Mouse (Mus musculus) midbrain, embryonic 16.5 days (tissue): ENCODE measurements around the gene 1700001O22Rik. TPM values are rescaled to one million over a fixed set of nuclear protein-coding genes. Genes with fewer than 3 reads are reported as not detected.

Experiments
- ATAC-seq: fragments of 200-750 bp; cut with Nextera tagmentation; 2 replicates; pipeline ENCODE4 v1.8.0; 2017; ENCODE audit warnings: moderate TSS enrichment
- H3K27ac ChIP-seq: fragments of 300-500 bp; sonication (generic); 2 replicates; pipeline ENCODE4 v1.5.1; 2014; ENCODE audit warnings: mild to moderate bottlenecking, low read length, mixed read lengths
- H3K27me3 ChIP-seq: fragments of 300-500 bp; sonication (generic); 2 replicates; pipeline ENCODE4 v1.6.1; 2014; ENCODE audit warnings: low read depth, low read length, mixed read lengths; ENCODE audit not compliant: control insufficient read depth, insufficient read depth
- H3K36me3 ChIP-seq: fragments of 300-500 bp; sonication (generic); 2 replicates; pipeline ENCODE4 v1.6.1; 2014; ENCODE audit warnings: mild to moderate bottlenecking, low read length, moderate library complexity, mixed read lengths; ENCODE audit not compliant: control insufficient read depth, insufficient read depth
- H3K4me1 ChIP-seq: fragments of 300-500 bp; sonication (generic); 2 replicates; pipeline ENCODE4 v1.6.1; 2014; ENCODE audit warnings: mild to moderate bottlenecking, low read length, mixed read lengths; ENCODE audit not compliant: control insufficient read depth, insufficient read depth
- H3K4me2 ChIP-seq: fragments of 300-500 bp; sonication (generic); 2 replicates; pipeline ENCODE4 v1.6.1; 2014; ENCODE audit warnings: mild to moderate bottlenecking, low read length, mixed read lengths
- H3K4me3 ChIP-seq: fragments of 300-500 bp; sonication (generic); 2 replicates; pipeline ENCODE4 v1.5.1; 2014; ENCODE audit warnings: low read depth, mild to moderate bottlenecking, low read length, moderate library complexity, mixed read lengths
- H3K9ac ChIP-seq: fragments of 300-500 bp; sonication (generic); 2 replicates; pipeline ENCODE4 v1.6.1; 2014; ENCODE audit warnings: low read depth, low read length, mixed read lengths
- H3K9me3 ChIP-seq: fragments of 300-500 bp; sonication (generic); replicated peaks from 2 replicates; pipeline ENCODE4 v1.6.1; 2014; ENCODE audit warnings: mild to moderate bottlenecking, low read length, mixed read lengths; ENCODE audit not compliant: control insufficient read depth, poor library complexity, severe bottlenecking
- WGBS: fragments of 180-500 bp; shearing (Covaris S2); extraction: QIAGEN DNeasy Blood & Tissue Kit; methylation state at CpG from one replicate; pipeline ENCODE4 v1.1.7; 2014; 5-methylcytosine and 5-hydroxymethylcytosine counted together
- polyA plus RNA-seq: library from polyadenylated mRNA; unstranded; fragments of >200 nt; fragmentation: Nextera tagmentation; extraction: Ambion mirVana; gene quantifications from 2 replicates; pipeline ENCODE4 v1.2.1, GENCODE M21; 2015

Gene 1700001O22Rik
- polyA plus RNA-seq, 1 experiment from 2014 or later = 2.1 TPM

GRCm38 (mm10) chr2:30823385-30824153 lies 20.1 kb upstream of the 1700001O22Rik start:
- H3K36me3 ChIP-seq = peaks cover 47% of the 10 kb centered on the region
- H3K27ac ChIP-seq = no peak overlapping the region
- peaks cover 13% of the 10 kb centered on the region for H3K4me1 ChIP-seq
- ATAC-seq = no peak
- H3K4me3 ChIP-seq = no peak overlapping the region
- H3K9ac ChIP-seq = no peak overlapping the region
- no peaks in the 10 kb centered on the region for H3K27me3 ChIP-seq
- no peaks in the 10 kb centered on the region for H3K9me3 ChIP-seq
- 71% methylated on average over 13 of the region's 13 CpGs for WGBS
- H3K4me2 ChIP-seq = no peak overlapping the region

- no peak overlapping the region for H3K9ac ChIP-seq
- WGBS = 89% methylated on average over 8 of the region's 8 CpGs
- no peaks in the 10 kb centered on the region for H3K9me3 ChIP-seq
- H3K4me3 ChIP-seq = no peak overlapping the region
- peaks cover 11% of the 10 kb centered on the region for H3K4me1 ChIP-seq
- H3K4me2 ChIP-seq = no peak overlapping the region
- ATAC-seq = no peak
- peaks cover 47% of the 10 kb centered on the region for H3K36me3 ChIP-seq
- H3K27ac ChIP-seq = no peak overlapping the region
- H3K27me3 ChIP-seq = no peaks in the 10 kb centered on the region
Observed at GRCm38 (mm10) chr2:30822460-30822859, 19.0 kb upstream of the 1700001O22Rik start.

GRCm38 (mm10) chr2:30821073-30821472 lies 17.6 kb upstream of the 1700001O22Rik start:
- Histone ChIP-seq H3K4me3 (no peak overlapping the region), H3K4me2 (no peak overlapping the region), H3K4me1 (no peaks in the 10 kb centered on the region), H3K36me3 (peaks cover 47% of the 10 kb centered on the region), H3K27ac (no peak overlapping the region), H3K27me3 (no peaks in the 10 kb centered on the region), H3K9me3 (no peaks in the 10 kb centered on the region), H3K9ac (no peak overlapping the region)
- WGBS = 96% methylated on average over 3 of the region's 3 CpGs
- ATAC-seq = no peak

- WGBS = 98% methylated on average over 5 of the region's 5 CpGs
- no peak overlapping the region for H3K27ac ChIP-seq
- H3K4me1 ChIP-seq = no peaks in the 10 kb centered on the region
- no peak overlapping the region for H3K4me2 ChIP-seq
- no peak overlapping the region for H3K4me3 ChIP-seq
- no peaks in the 10 kb centered on the region for H3K9me3 ChIP-seq
- H3K27me3 ChIP-seq = no peaks in the 10 kb centered on the region
- H3K9ac ChIP-seq = no peak overlapping the region
- ATAC-seq = no peak
- peaks cover 46% of the 10 kb centered on the region for H3K36me3 ChIP-seq
Observed at GRCm38 (mm10) chr2:30819873-30820272, 16.4 kb upstream of the 1700001O22Rik start.

- H3K9ac ChIP-seq = no peak overlapping the region
- no peaks in the 10 kb centered on the region for H3K27me3 ChIP-seq
- no peak overlapping the region for H3K27ac ChIP-seq
- peaks cover 25% of the 10 kb centered on the region for H3K36me3 ChIP-seq
- no peaks in the 10 kb centered on the region for H3K4me1 ChIP-seq
- no peak overlapping the region for H3K4me3 ChIP-seq
- no peaks in the 10 kb centered on the region for H3K9me3 ChIP-seq
- no peak overlapping the region for H3K4me2 ChIP-seq
- no peak for ATAC-seq
- 89% methylated on average over 1 of the region's 1 CpGs for WGBS
Observed at GRCm38 (mm10) chr2:30816383-30816782, 12.9 kb upstream of the 1700001O22Rik start.

- H3K27me3 ChIP-seq = no peaks in the 10 kb centered on the region
- peaks cover 19% of the 10 kb centered on the region for H3K4me1 ChIP-seq
- WGBS = 94% methylated on average over 7 of the region's 7 CpGs
- no peak overlapping the region for H3K27ac ChIP-seq
- no peak overlapping the region for H3K4me2 ChIP-seq
- no peak overlapping the region for H3K4me3 ChIP-seq
- no peak for ATAC-seq
- H3K9me3 ChIP-seq = no peaks in the 10 kb centered on the region
- no peak overlapping the region for H3K9ac ChIP-seq
- peaks cover 8% of the 10 kb centered on the region; the same call in 1 of the 2 replicates for H3K36me3 ChIP-seq
Observed at GRCm38 (mm10) chr2:30810573-30810972, 7.1 kb upstream of the 1700001O22Rik start.

GRCm38 (mm10) chr2:30809503-30809902 lies 6.0 kb upstream of the 1700001O22Rik start:
- ATAC-seq = no peak
- H3K9ac ChIP-seq = 0 out of 2 replicates have a peak overlapping the region, but pooled peaks have one; percentile 13
- H3K9me3 ChIP-seq = no peaks in the 10 kb centered on the region
- 82% methylated on average over 5 of the region's 5 CpGs for WGBS
- H3K4me3 ChIP-seq = no peak overlapping the region
- H3K27me3 ChIP-seq = no peaks in the 10 kb centered on the region
- H3K36me3 ChIP-seq = 0 out of 2 replicates have a peak, but pooled peaks cover 4% of the 10 kb centered on the region
- peaks cover 19% of the 10 kb centered on the region for H3K4me1 ChIP-seq
- H3K4me2 ChIP-seq = peak overlapping the region; percentile 33
- H3K27ac ChIP-seq = no peak overlapping the region

- ATAC-seq = peak; percentile 12; the same call in 1 of the 2 replicates
- H3K4me1 ChIP-seq = peaks cover 19% of the 10 kb centered on the region
Observed at GRCm38 (mm10) chr2:30808296-30808655, 4.8 kb upstream of the 1700001O22Rik start.

GRCm38 (mm10) chr2:30807648-30808295 lies 4.3 kb upstream of the 1700001O22Rik start, which contains the start of gene Ntmt1:
Gene Ntmt1, plus strand, starts transcription at chr2:30807826.
- H3K27ac ChIP-seq = peak within 1 kb of the TSS; percentile 81
- no peaks in the 10 kb centered on the region for H3K9me3 ChIP-seq
- peak within 1 kb of the TSS; percentile 88 for H3K4me2 ChIP-seq
- H3K36me3 ChIP-seq = no peaks in the 10 kb centered on the region
- under 1% methylated on average over 41 of the region's 44 CpGs for WGBS
- peaks cover 19% of the 10 kb centered on the region for H3K4me1 ChIP-seq
- H3K27me3 ChIP-seq = peaks cover 6% of the 10 kb centered on the region
- peak; percentile 97 for ATAC-seq
- peak within 1 kb of the TSS; percentile 77 for H3K9ac ChIP-seq
- H3K4me3 ChIP-seq = peak within 1 kb of the TSS; percentile 54

More at GRCm38 (mm10) chr2:30808296-30808655, 4.8 kb upstream of the 1700001O22Rik start:
- peak overlapping the region; percentile 77 for H3K9ac ChIP-seq
- no peaks in the 10 kb centered on the region for H3K9me3 ChIP-seq
- H3K4me3 ChIP-seq = peak overlapping the region; percentile 54
- peak overlapping the region; percentile 88 for H3K4me2 ChIP-seq
- peaks cover 3% of the 10 kb centered on the region; the same call in 1 of the 2 replicates for H3K27me3 ChIP-seq
- H3K36me3 ChIP-seq = no peaks in the 10 kb centered on the region
- under 1% methylated on average over 10 of the region's 10 CpGs for WGBS
- peak overlapping the region; percentile 81 for H3K27ac ChIP-seq
